Mouse (Mus musculus) embryonic fibroblast, embryonic 13.5 days (primary cell): ENCODE data around the gene Tmem108.

Experiments
- CTCF ChIP-seq: IDR thresholded peaks from 2 replicates; pipeline ENCODE4 v1.5.1; 2011; ENCODE audit warnings: mild to moderate bottlenecking, control low read depth, low read length, moderate library complexity, borderline replicate concordance; ENCODE audit not compliant: insufficient read depth
- POLR2A ChIP-seq: IDR thresholded peaks from 2 replicates; pipeline ENCODE4 v1.6.1; 2011; ENCODE audit warnings: low read depth, mild to moderate bottlenecking, control low read depth, low read length, moderate library complexity

DNA sequence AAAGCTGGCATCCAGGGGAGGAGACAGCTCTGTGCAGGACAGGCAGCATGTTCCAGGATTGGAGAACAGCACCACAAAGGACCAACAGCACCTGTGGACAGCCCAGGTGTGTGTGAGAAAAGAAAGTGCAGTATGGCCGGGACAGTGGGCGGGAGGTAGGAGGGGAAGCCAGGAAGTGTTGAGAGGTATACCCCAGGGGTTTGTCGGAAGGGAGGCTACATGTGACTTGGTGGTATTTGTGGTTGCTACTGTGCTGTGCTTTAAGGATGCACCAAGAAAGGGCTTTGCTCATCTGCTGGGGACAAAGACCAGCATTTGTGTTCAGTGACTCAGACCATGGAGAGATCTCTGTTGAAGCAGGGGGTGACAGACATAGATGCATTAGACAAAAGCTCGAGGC is 271.8 kb downstream of the Tmem108 start:
- TF ChIP-seq POLR2A: no peak
- TF ChIP-seq CTCF: no peak
